Mouse (Mus musculus) midbrain, embryonic 15.5 days (tissue): ENCODE results near the gene Gm13889. TPM values are rescaled to one million over a fixed set of nuclear protein-coding genes. Genes with fewer than 3 reads are reported as not detected.

Experiments used
- ATAC-seq: fragments of 200-750 bp; cut with Nextera tagmentation; replicated peaks from 2 replicates; pipeline ENCODE4 v1.8.0; 2017; ENCODE audit warnings: moderate TSS enrichment
- H3K27ac ChIP-seq: fragments of 300-500 bp; sonication (generic); 2 replicates; pipeline ENCODE4 v1.5.1; 2015; ENCODE audit warnings: mild to moderate bottlenecking, inconsistent platforms
- H3K27me3 ChIP-seq: fragments of 300-500 bp; sonication (generic); replicated peaks from 2 replicates; pipeline ENCODE4 v1.6.1; 2015; ENCODE audit warnings: inconsistent platforms
- H3K36me3 ChIP-seq: fragments of 300-500 bp; sonication (generic); replicated peaks from 2 replicates; pipeline ENCODE4 v1.6.1; 2015; ENCODE audit warnings: inconsistent platforms
- H3K4me1 ChIP-seq: fragments of 300-500 bp; sonication (generic); 2 replicates; pipeline ENCODE4 v1.6.1; 2015; ENCODE audit warnings: inconsistent platforms
- H3K4me2 ChIP-seq: fragments of 300-500 bp; sonication (generic); 2 replicates; pipeline ENCODE4 v1.6.1; 2015; ENCODE audit warnings: inconsistent platforms, mild to moderate bottlenecking, moderate library complexity
- H3K4me3 ChIP-seq: fragments of 300-500 bp; sonication (generic); 2 replicates; pipeline ENCODE4 v1.5.1; 2015; ENCODE audit warnings: mild to moderate bottlenecking, inconsistent platforms
- H3K9ac ChIP-seq: fragments of 300-500 bp; sonication (generic); 2 replicates; pipeline ENCODE4 v1.6.1; 2015; ENCODE audit warnings: mild to moderate bottlenecking, inconsistent platforms
- H3K9me3 ChIP-seq: fragments of 300-500 bp; sonication (generic); 2 replicates; pipeline ENCODE4 v1.6.1; 2016; ENCODE audit warnings: inconsistent platforms
- WGBS: fragments of 180-500 bp; shearing (Covaris S2); methylation state at CpG from one replicate; pipeline ENCODE4 v1.1.7; 2015; ENCODE audit warnings: mixed read lengths; 5-methylcytosine and 5-hydroxymethylcytosine counted together
- polyA plus RNA-seq: library from polyadenylated mRNA; unstranded; fragments of >200 nt; fragmentation: Nextera tagmentation; extraction: Ambion mirVana; gene quantifications from 2 replicates; pipeline ENCODE4 v1.2.1, GENCODE M21; 2015

Gene Gm13889
- polyA plus RNA-seq, 1 experiment from 2014 or later = 5.2 TPM

- no peak for ATAC-seq
- peak overlapping the region; percentile 66 for H3K9ac ChIP-seq
- 0 out of 2 replicates have a peak overlapping the region, but pooled peaks have one; percentile 8 for H3K27ac ChIP-seq
- H3K4me1 ChIP-seq = peaks cover 34% of the 10 kb centered on the region
- peak overlapping the region; percentile 78 for H3K4me3 ChIP-seq
- H3K4me2 ChIP-seq = peak overlapping the region; percentile 98
- WGBS = under 1% methylated on average over 32 of the region's 32 CpGs
- no peaks in the 10 kb centered on the region for H3K36me3 ChIP-seq
- peaks cover 22% of the 10 kb centered on the region for H3K27me3 ChIP-seq
- no peaks in the 10 kb centered on the region for H3K9me3 ChIP-seq
Observed at GRCm38 (mm10) chr2:93954781-93955578, 2.0 kb downstream of the Gm13889 start.

- no peaks in the 10 kb centered on the region for H3K9me3 ChIP-seq
- H3K4me3 ChIP-seq = no peak overlapping the region
- no peak overlapping the region for H3K9ac ChIP-seq
- no peak overlapping the region for H3K4me2 ChIP-seq
- 80% methylated on average over 9 of the region's 9 CpGs for WGBS
- no peak overlapping the region for H3K27ac ChIP-seq
- no peak for ATAC-seq
- peaks cover 34% of the 10 kb centered on the region for H3K4me1 ChIP-seq
- H3K27me3 ChIP-seq = peaks cover 22% of the 10 kb centered on the region
- H3K36me3 ChIP-seq = no peaks in the 10 kb centered on the region
Observed at GRCm38 (mm10) chr2:93953726-93954125, 3.3 kb downstream of the Gm13889 start.

GRCm38 (mm10) chr2:93946976-93947375 lies 10.0 kb downstream of the Gm13889 start:
- ATAC-seq = no peak
- 58% methylated on average over 5 of the region's 5 CpGs for WGBS

GRCm38 (mm10) chr2:93944855-93945254 lies 12.1 kb downstream of the Gm13889 start:
- Histone ChIP-seq H3K4me3 (no peak overlapping the region), H3K9me3 (no peaks in the 10 kb centered on the region), H3K27ac (no peak overlapping the region), H3K4me1 (no peaks in the 10 kb centered on the region), H3K9ac (no peak overlapping the region), H3K4me2 (no peak overlapping the region), H3K27me3 (no peaks in the 10 kb centered on the region), H3K36me3 (no peaks in the 10 kb centered on the region)
- 95% methylated on average over 4 of the region's 4 CpGs for WGBS
- no peak for ATAC-seq

More at GRCm38 (mm10) chr2:93946976-93947375, 10.0 kb downstream of the Gm13889 start:
- no peak overlapping the region for H3K9ac ChIP-seq
- H3K4me2 ChIP-seq = no peak overlapping the region
- no peaks in the 10 kb centered on the region for H3K27me3 ChIP-seq
- no peaks in the 10 kb centered on the region for H3K36me3 ChIP-seq
- H3K27ac ChIP-seq = no peak overlapping the region
- no peak overlapping the region for H3K4me3 ChIP-seq
- H3K9me3 ChIP-seq = no peaks in the 10 kb centered on the region
- H3K4me1 ChIP-seq = no peaks in the 10 kb centered on the region

GRCm38 (mm10) chr2:93944099-93944498 lies 12.9 kb downstream of the Gm13889 start:
- H3K4me3 ChIP-seq = no peak overlapping the region
- 94% methylated on average over 2 of the region's 2 CpGs for WGBS
- H3K4me1 ChIP-seq = no peaks in the 10 kb centered on the region
- H3K9me3 ChIP-seq = no peaks in the 10 kb centered on the region
- no peak for ATAC-seq
- no peaks in the 10 kb centered on the region for H3K27me3 ChIP-seq
- no peaks in the 10 kb centered on the region for H3K36me3 ChIP-seq
- H3K4me2 ChIP-seq = no peak overlapping the region
- H3K27ac ChIP-seq = no peak overlapping the region
- H3K9ac ChIP-seq = no peak overlapping the region

- H3K4me1 ChIP-seq = no peaks in the 10 kb centered on the region
- no peak for ATAC-seq
- H3K27me3 ChIP-seq = no peaks in the 10 kb centered on the region
Observed at GRCm38 (mm10) chr2:93941670-93942069, 15.3 kb downstream of the Gm13889 start.

GRCm38 (mm10) chr2:93938534-93938933 lies 18.5 kb downstream of the Gm13889 start:
- H3K4me3 ChIP-seq = no peak overlapping the region
- no peaks in the 10 kb centered on the region for H3K36me3 ChIP-seq
- ATAC-seq = no peak
- H3K9ac ChIP-seq = no peak overlapping the region
- no peak overlapping the region for H3K4me2 ChIP-seq
- H3K9me3 ChIP-seq = no peaks in the 10 kb centered on the region
- H3K4me1 ChIP-seq = no peaks in the 10 kb centered on the region
- H3K27ac ChIP-seq = no peak overlapping the region
- 79% methylated on average over 9 of the region's 9 CpGs for WGBS
- no peaks in the 10 kb centered on the region for H3K27me3 ChIP-seq

More at GRCm38 (mm10) chr2:93941670-93942069, 15.3 kb downstream of the Gm13889 start:
- Histone ChIP-seq H3K4me3 (no peak overlapping the region), H3K27ac (no peak overlapping the region), H3K36me3 (no peaks in the 10 kb centered on the region), H3K4me2 (no peak overlapping the region), H3K9me3 (no peaks in the 10 kb centered on the region), H3K9ac (no peak overlapping the region)
- 81% methylated on average over 11 of the region's 11 CpGs for WGBS

- WGBS = 90% methylated on average over 10 of the region's 10 CpGs
- no peak overlapping the region for H3K9ac ChIP-seq
- H3K9me3 ChIP-seq = no peaks in the 10 kb centered on the region
- no peak overlapping the region for H3K4me3 ChIP-seq
- H3K36me3 ChIP-seq = no peaks in the 10 kb centered on the region
- H3K4me1 ChIP-seq = no peaks in the 10 kb centered on the region
- H3K27ac ChIP-seq = no peak overlapping the region
- no peak for ATAC-seq
- no peak overlapping the region for H3K4me2 ChIP-seq
- no peaks in the 10 kb centered on the region for H3K27me3 ChIP-seq
Observed at GRCm38 (mm10) chr2:93928866-93929265, 28.1 kb downstream of the Gm13889 start.

- H3K4me3 ChIP-seq = no peak overlapping the region
- H3K27me3 ChIP-seq = no peaks in the 10 kb centered on the region
- no peak overlapping the region for H3K4me2 ChIP-seq
- WGBS = 78% methylated on average over 13 of the region's 13 CpGs
- no peak overlapping the region for H3K27ac ChIP-seq
- H3K4me1 ChIP-seq = no peaks in the 10 kb centered on the region
- no peak for ATAC-seq
- H3K9ac ChIP-seq = no peak overlapping the region
- no peaks in the 10 kb centered on the region for H3K36me3 ChIP-seq
- no peaks in the 10 kb centered on the region for H3K9me3 ChIP-seq
Observed at GRCm38 (mm10) chr2:93927701-93928437, 29.1 kb downstream of the Gm13889 start.

GRCm38 (mm10) chr2:93926141-93926540 lies 30.9 kb downstream of the Gm13889 start:
- Histone ChIP-seq H3K4me2 (no peak overlapping the region), H3K27ac (no peak overlapping the region), H3K36me3 (no peaks in the 10 kb centered on the region), H3K27me3 (no peaks in the 10 kb centered on the region), H3K4me3 (no peak overlapping the region), H3K9me3 (no peaks in the 10 kb centered on the region), H3K4me1 (no peaks in the 10 kb centered on the region), H3K9ac (no peak overlapping the region)
- ATAC-seq = no peak
- 96% methylated on average over 8 of the region's 8 CpGs for WGBS

- ATAC-seq = no peak
- no peaks in the 10 kb centered on the region for H3K4me1 ChIP-seq
- H3K4me3 ChIP-seq = no peak overlapping the region
- no peak overlapping the region for H3K4me2 ChIP-seq
- 85% methylated on average over 3 of the region's 3 CpGs for WGBS
- H3K36me3 ChIP-seq = no peaks in the 10 kb centered on the region
- no peak overlapping the region for H3K9ac ChIP-seq
- H3K27me3 ChIP-seq = no peaks in the 10 kb centered on the region
- H3K27ac ChIP-seq = no peak overlapping the region
- no peaks in the 10 kb centered on the region for H3K9me3 ChIP-seq
Observed at GRCm38 (mm10) chr2:93919093-93919492, 37.9 kb downstream of the Gm13889 start.

- Histone ChIP-seq H3K9ac (no peak overlapping the region), H3K9me3 (no peaks in the 10 kb centered on the region), H3K4me1 (no peaks in the 10 kb centered on the region), H3K4me3 (no peak overlapping the region), H3K27ac (no peak overlapping the region), H3K27me3 (no peaks in the 10 kb centered on the region), H3K4me2 (no peak overlapping the region), H3K36me3 (no peaks in the 10 kb centered on the region)
- ATAC-seq = no peak
- 96% methylated on average over 2 of the region's 2 CpGs for WGBS
Observed at GRCm38 (mm10) chr2:93913552-93913951, 43.4 kb downstream of the Gm13889 start.
